Mouse (Mus musculus) CH12.LX (cell line): Measurements from ENCODE around the gene Msi2.

ENCODE experiments used
- CTCF ChIP-seq, 2 experiments: IDR thresholded peaks in 1 of 2; conservative IDR thresholded peaks in 1 of 2; 2 replicates each; pipeline ENCODE4 v1.5.1; 2011 to 2012; ENCODE audit warnings: low read depth in 2 of 2, low read length in 2 of 2, improper control_type of control experiment in 1 of 2, inconsistent platforms in 1 of 2, mild to moderate bottlenecking in 1 of 2, moderate library complexity in 1 of 2
- NRF1 ChIP-seq: IDR thresholded peaks from 2 replicates; pipeline ENCODE4 v1.6.1; 2014; ENCODE audit warnings: low read depth, mild to moderate bottlenecking, inconsistent platforms, low read length, improper control_type of control experiment, moderate library complexity
- TBP ChIP-seq: conservative IDR thresholded peaks from 2 replicates; pipeline ENCODE4 v1.6.1; 2011; ENCODE audit warnings: low read depth, low read length, improper control_type of control experiment

DNA sequence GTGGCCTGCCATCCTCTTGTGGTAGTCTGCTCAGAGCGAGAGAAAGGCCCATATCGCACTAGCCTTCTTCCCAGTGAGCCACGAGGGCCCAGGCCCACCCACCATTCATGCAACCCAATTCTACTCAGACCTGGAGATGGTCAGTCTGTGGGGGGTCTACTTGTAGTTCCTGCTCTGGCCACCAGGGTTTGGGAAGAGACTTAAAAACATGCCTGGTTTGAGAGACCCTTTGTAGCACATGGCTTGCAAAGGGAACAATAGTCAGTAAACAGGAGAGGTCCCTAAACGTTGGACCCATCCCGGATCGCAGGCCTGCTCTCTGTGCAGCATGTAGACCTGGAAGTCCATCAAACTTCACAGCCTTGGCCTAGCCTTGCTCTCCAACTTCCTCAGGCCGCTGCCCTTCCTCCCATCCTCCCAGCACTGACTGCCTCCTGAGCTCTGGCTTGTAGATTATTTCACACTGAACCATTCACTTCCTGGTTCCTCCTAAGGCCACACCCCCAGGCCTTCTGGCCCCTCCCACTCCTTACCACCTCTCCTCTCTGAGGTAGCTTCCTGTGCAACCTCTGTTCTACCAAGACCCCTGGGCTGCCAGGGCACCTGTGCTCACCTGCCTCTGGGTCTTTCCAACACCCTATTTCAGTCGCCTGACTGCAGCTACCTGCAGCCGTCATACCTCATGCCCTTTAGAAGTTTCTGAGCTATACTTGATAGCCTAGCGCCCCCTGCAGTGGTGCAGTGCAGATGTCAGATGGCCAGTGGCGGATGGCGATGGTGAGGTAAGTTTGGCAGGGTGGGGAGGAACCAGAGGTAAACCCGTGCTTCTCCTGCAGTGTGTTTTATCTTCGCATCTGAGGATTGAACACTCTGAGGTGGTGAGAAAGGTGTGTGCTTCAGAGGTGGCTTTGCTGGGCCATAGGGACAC lies 410.4 kb downstream of the Msi2 start:
- TF ChIP-seq NRF1 (no peak), CTCF (conservative IDR thresholded peaks at IDR 0.05 in 1 of 2, IDR thresholded peaks at IDR 0.05 in 1 of 2; ENCODE audit: low read depth in 2 of 2, low read length in 2 of 2) (peak; percentile 44 to 52; a peak in 3 of 4 replicates), TBP (no peak)
